Mouse (Mus musculus) CH12.LX (cell line): ENCODE measurements around the gene Cntn4. TPM values are rescaled to one million over a fixed set of nuclear protein-coding genes. Genes with fewer than 3 reads are reported as not detected.

Experiments
- DNase-seq: peaks from one replicate; pipeline ENCODE4 v3.0.0-alpha.2; 2013; ENCODE audit errors: extremely low read depth
- H3K27ac ChIP-seq: 2 replicates; pipeline ENCODE4 v1.5.1; 2012; ENCODE audit warnings: low read depth, mild to moderate bottlenecking, control low read depth, moderate library complexity; ENCODE audit not compliant: insufficient read depth
- H3K27me3 ChIP-seq: replicated peaks from 2 replicates; pipeline ENCODE3; 2012; ENCODE audit warnings: inconsistent platforms
- H3K36me3 ChIP-seq, 2 experiments: replicated peaks in 1 of 2; 2 replicates each; pipeline versions ENCODE3 to v1.6.1; 2012; ENCODE audit warnings: inconsistent platforms in 1 of 2, low read length in 1 of 2, mild to moderate bottlenecking in 1 of 2, mixed read lengths in 1 of 2, moderate library complexity in 1 of 2; ENCODE audit not compliant: control insufficient read depth in 1 of 2, insufficient read depth in 1 of 2
- H3K4me1 ChIP-seq, 2 experiments: 2 replicates each; pipeline ENCODE4 v1.6.1; 2012; ENCODE audit warnings: inconsistent platforms in 1 of 2, moderate library complexity in 1 of 2; ENCODE audit not compliant: insufficient read depth in 2 of 2, control insufficient read depth in 1 of 2
- H3K4me2 ChIP-seq: 2 replicates; pipeline ENCODE4 v1.6.1; 2012; ENCODE audit warnings: low read depth, mild to moderate bottlenecking, control low read depth; ENCODE audit not compliant: poor library complexity, insufficient read depth, severe bottlenecking
- H3K4me3 ChIP-seq, 3 experiments: fragments of 150-350 bp in 1 of 3; sonication (generic) in 1 of 3; replicated peaks in 1 of 3; 2 replicates each; pipeline versions ENCODE3 to v1.5.1; 2011 to 2012; ENCODE audit warnings: low read depth in 2 of 3, low read length in 2 of 3, mild to moderate bottlenecking in 2 of 3, moderate library complexity in 2 of 3, control low read depth in 1 of 3, improper control_type of control experiment in 1 of 3, inconsistent platforms in 1 of 3, mixed read lengths in 1 of 3; ENCODE audit not compliant: poor library complexity in 1 of 3
- H3K79me2 ChIP-seq: replicated peaks from 2 replicates; pipeline ENCODE4 v1.6.1; 2012; ENCODE audit warnings: mild to moderate bottlenecking, moderate library complexity; ENCODE audit not compliant: control insufficient read depth, poor library complexity, insufficient read depth, severe bottlenecking; ENCODE audit errors: extremely low read depth
- H3K9ac ChIP-seq: 2 replicates; pipeline ENCODE4 v1.6.1; 2012; ENCODE audit warnings: low read depth, mild to moderate bottlenecking, control low read depth, moderate library complexity; ENCODE audit not compliant: insufficient read depth
- H3K9me3 ChIP-seq: replicated peaks from 2 replicates; pipeline ENCODE3; 2012; ENCODE audit warnings: low read length, inconsistent platforms, mixed read lengths
- BHLHE40 ChIP-seq: IDR thresholded peaks from 2 replicates; pipeline ENCODE4 v1.6.1; 2011; ENCODE audit warnings: mild to moderate bottlenecking, low read depth, low read length, improper control_type of control experiment
- CTCF ChIP-seq, 2 experiments: IDR thresholded peaks in 1 of 2; conservative IDR thresholded peaks in 1 of 2; 2 replicates each; pipeline ENCODE4 v1.5.1; 2011 to 2012; ENCODE audit warnings: low read depth in 2 of 2, low read length in 2 of 2, improper control_type of control experiment in 1 of 2, inconsistent platforms in 1 of 2, mild to moderate bottlenecking in 1 of 2, moderate library complexity in 1 of 2
- ELF1 ChIP-seq: IDR thresholded peaks from 2 replicates; pipeline ENCODE4 v1.6.1; 2014; ENCODE audit warnings: low read depth, mild to moderate bottlenecking, inconsistent platforms, low read length, improper control_type of control experiment
- EP300 ChIP-seq: IDR thresholded peaks from 2 replicates; pipeline ENCODE4 v1.6.1; 2011; ENCODE audit warnings: low read length, improper control_type of control experiment
- ETS1 ChIP-seq: conservative IDR thresholded peaks from 2 replicates; pipeline ENCODE4 v1.6.1; 2012; ENCODE audit warnings: low read depth, mild to moderate bottlenecking, inconsistent platforms, low read length, improper control_type of control experiment, moderate library complexity
- GABPA ChIP-seq: IDR thresholded peaks from 2 replicates; pipeline ENCODE4 v1.6.1; 2012; ENCODE audit warnings: low read depth, low read length, improper control_type of control experiment, inconsistent platforms; ENCODE audit not compliant: insufficient replicate concordance
- HCFC1 ChIP-seq: IDR thresholded peaks from 2 replicates; pipeline ENCODE4 v1.6.1; 2012; ENCODE audit warnings: low read depth, mild to moderate bottlenecking, inconsistent platforms, low read length, improper control_type of control experiment
- JUND ChIP-seq: conservative IDR thresholded peaks from 2 replicates; pipeline ENCODE4 v1.6.1; 2011; ENCODE audit warnings: low read depth, low read length, improper control_type of control experiment
- MAFK ChIP-seq: IDR thresholded peaks from 2 replicates; pipeline ENCODE4 v1.6.1; 2011; ENCODE audit warnings: low read length, improper control_type of control experiment; ENCODE audit not compliant: insufficient replicate concordance
- MAX ChIP-seq: IDR thresholded peaks from 2 replicates; pipeline ENCODE4 v1.6.1; 2011; ENCODE audit warnings: low read length, improper control_type of control experiment
- MAZ ChIP-seq: IDR thresholded peaks from 2 replicates; pipeline ENCODE4 v1.6.1; 2012; ENCODE audit warnings: low read depth, mild to moderate bottlenecking, inconsistent platforms, low read length, improper control_type of control experiment, moderate library complexity
- MEF2A ChIP-seq: IDR thresholded peaks from 2 replicates; pipeline ENCODE4 v1.6.1; 2014; ENCODE audit warnings: low read depth, mild to moderate bottlenecking, inconsistent platforms, low read length, improper control_type of control experiment, borderline replicate concordance
- NELFE ChIP-seq: IDR thresholded peaks from 2 replicates; pipeline ENCODE4 v1.6.1; 2011; ENCODE audit warnings: low read depth, low read length, improper control_type of control experiment
- NRF1 ChIP-seq: IDR thresholded peaks from 2 replicates; pipeline ENCODE4 v1.6.1; 2014; ENCODE audit warnings: low read depth, mild to moderate bottlenecking, inconsistent platforms, low read length, improper control_type of control experiment, moderate library complexity
- POLR2AphosphoS2 ChIP-seq: IDR thresholded peaks from 2 replicates; pipeline ENCODE4 v1.6.1; 2011; ENCODE audit warnings: low read depth, low read length, improper control_type of control experiment
- SIN3A ChIP-seq: IDR thresholded peaks from 2 replicates; pipeline ENCODE4 v1.6.1; 2012; ENCODE audit warnings: low read length, improper control_type of control experiment, inconsistent platforms
- TBP ChIP-seq: conservative IDR thresholded peaks from 2 replicates; pipeline ENCODE4 v1.6.1; 2011; ENCODE audit warnings: low read depth, low read length, improper control_type of control experiment
- UBTF ChIP-seq: IDR thresholded peaks from 2 replicates; pipeline ENCODE4 v1.6.1; 2012; ENCODE audit warnings: low read depth, mild to moderate bottlenecking, inconsistent platforms, low read length, improper control_type of control experiment, moderate library complexity
- USF1 ChIP-seq: IDR thresholded peaks from 2 replicates; pipeline ENCODE4 v1.6.1; 2014; ENCODE audit warnings: low read depth, mild to moderate bottlenecking, inconsistent platforms, low read length, improper control_type of control experiment
- ZMIZ1 ChIP-seq: IDR thresholded peaks from 2 replicates; pipeline ENCODE4 v1.6.1; 2012; ENCODE audit warnings: low read depth, mild to moderate bottlenecking, inconsistent platforms, low read length, improper control_type of control experiment
- ZNF384 ChIP-seq: IDR thresholded peaks from 2 replicates; pipeline ENCODE4 v1.6.1; 2012; ENCODE audit warnings: low read depth, low read length, improper control_type of control experiment, inconsistent platforms
- dilution Hi-C: fragments of 300-500 bp; cut with MboI; formaldehyde crosslinking; loops from 2 replicates; pipeline ENCODE4 v1.14.3; 2020; ENCODE audit warnings: low sequenced_read_pairs; ENCODE audit not compliant: extremely low pct_unique_long_range_greater_than_20kb, extremely low pct_ligation_motif_present
- in situ Hi-C: fragments of 300-500 bp; cut with MboI; formaldehyde crosslinking; loops from 3 replicates; pipeline ENCODE4 v1.14.3; 2019; ENCODE audit warnings: low sequenced_read_pairs, low pct_ligation_motif_present, low pct_unique_long_range_greater_than_20kb, mixed read lengths
- polyA plus RNA-seq: library from polyadenylated mRNA; unstranded; fragments of >175 nt; gene quantifications from 2 replicates; pipeline ENCODE4 v1.2.1, GENCODE M21; 2012; ENCODE audit warnings: low read depth; ENCODE audit not compliant: insufficient read length
- total RNA-seq, 2 experiments: library from RNA; depleted of rRNA; stranded (reverse); fragments of 300-350 nt in 1 of 2; fragments of >200 nt in 1 of 2; gene quantifications; 2 replicates each; pipeline ENCODE4 v1.2.3; 2012 to 2014

Cntn4 gene
- total and polyA plus RNA-seq, 3 experiments, result 0.14 TPM; not detected in 2

DNA sequence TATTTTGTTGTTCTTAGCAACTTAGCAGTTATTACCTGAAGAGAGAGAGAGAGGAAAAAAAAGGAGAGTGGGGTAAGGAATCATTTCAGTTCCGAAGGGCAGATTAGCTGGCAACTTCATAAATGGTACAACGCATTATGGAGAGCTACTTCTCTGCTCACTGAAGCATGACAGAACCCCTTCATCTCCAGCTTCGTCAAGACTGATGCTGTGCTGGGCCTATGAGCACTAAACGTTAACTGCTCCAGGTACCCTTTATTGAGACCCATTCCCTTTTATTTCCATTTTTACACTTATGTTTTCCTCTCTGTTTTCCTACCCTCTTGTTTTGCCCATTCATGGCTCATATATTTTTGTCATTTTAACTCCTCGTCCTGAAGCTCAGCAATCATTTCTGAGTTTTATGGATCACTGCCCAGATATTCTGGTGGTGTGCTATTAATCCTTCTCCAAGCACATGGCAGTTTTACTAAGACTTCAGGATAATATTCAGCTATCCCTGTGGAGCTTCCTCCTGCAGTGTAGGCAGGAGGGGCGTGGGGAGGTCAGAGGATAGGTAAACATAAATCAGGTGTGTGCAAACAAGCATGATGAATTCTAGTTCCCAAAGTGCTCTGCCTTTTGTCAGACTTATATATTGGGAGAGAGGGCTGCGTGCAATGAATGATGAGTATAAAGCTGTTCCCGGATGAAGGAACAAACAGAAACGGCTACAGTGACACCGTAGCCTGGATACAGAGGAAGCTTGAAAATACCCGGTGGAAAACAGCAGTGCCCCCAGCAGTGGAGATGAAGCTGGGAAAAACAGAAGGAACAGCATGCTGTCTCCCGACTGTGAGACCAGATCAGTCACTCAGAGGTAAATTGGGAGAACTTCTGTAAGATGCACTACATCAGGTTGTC lies 559.8 kb downstream of the Cntn4 start:
- dilution Hi-C loops (no loop called here), in situ Hi-C loops (no loop called here)
- Histone ChIP-seq H3K9me3 (no peaks in the 10 kb centered on the region), H3K27ac (no peak overlapping the region), H3K4me2 (no peak overlapping the region), H3K36me3 (no peaks in the 10 kb centered on the region), H3K4me1 (no peaks in the 10 kb centered on the region), H3K4me3 (no peak overlapping the region), H3K79me2 (no peaks in the 10 kb centered on the region), H3K9ac (no peak overlapping the region), H3K27me3 (no peaks in the 10 kb centered on the region)
- TF ChIP-seq ELF1 (no peak), UBTF (no peak), MAX (no peak), MAZ (no peak), NRF1 (no peak), POLR2AphosphoS2 (no peak), MAFK (no peak), GABPA (no peak), JUND (no peak), ZMIZ1 (no peak), HCFC1 (no peak), SIN3A (no peak), CTCF (conservative IDR thresholded peaks at IDR 0.05 in 1 of 2, IDR thresholded peaks at IDR 0.05 in 1 of 2; ENCODE audit: low read depth in 2 of 2, low read length in 2 of 2) (no peak), ETS1 (no peak), USF1 (no peak), BHLHE40 (no peak), EP300 (no peak), TBP (no peak)
- DNase-seq, result no peak

GRCm38 (mm10) chr6:106241553-106241952 lies 564.1 kb downstream of the Cntn4 start:
- in situ Hi-C loops, result no loop called here
- Histone ChIP-seq H3K4me1 (no peaks in the 10 kb centered on the region), H3K79me2 (no peaks in the 10 kb centered on the region), H3K27me3 (no peaks in the 10 kb centered on the region), H3K9me3 (no peaks in the 10 kb centered on the region), H3K4me2 (no peak overlapping the region), H3K9ac (no peak overlapping the region), H3K4me3 (no peak overlapping the region), H3K27ac (no peak overlapping the region), H3K36me3 (no peaks in the 10 kb centered on the region)
- dilution Hi-C loops, result no loop called here
- no peak for TF ChIP-seq ZNF384
- no peak for TF ChIP-seq NELFE
- no peak for TF ChIP-seq MEF2A
- no peak for TF ChIP-seq MAZ
- TF ChIP-seq MAX, result no peak
- TF ChIP-seq TBP, result no peak
- no peak for DNase-seq
